Mouse (Mus musculus): ENCODE results near the gene Chchd2.

DNA sequence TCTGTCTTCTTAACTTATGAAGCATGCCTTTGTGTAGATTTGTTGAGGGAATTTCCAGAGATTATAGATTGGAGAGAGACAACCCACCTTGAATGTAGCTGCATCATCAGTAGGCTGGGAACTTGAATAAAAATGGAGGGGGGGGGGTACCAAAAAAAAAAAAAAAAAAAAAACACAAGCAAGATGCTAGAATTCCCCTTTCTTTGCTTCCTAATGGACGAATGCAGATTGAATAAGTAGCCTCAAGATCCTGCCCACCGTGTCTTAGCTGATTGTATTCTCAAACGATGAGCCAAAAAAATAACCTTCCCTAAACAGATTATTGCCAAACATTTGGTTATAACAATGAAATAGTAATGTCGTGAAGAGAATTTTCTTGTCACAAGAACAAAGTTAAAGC, 20.5 kb upstream of the Chchd2 start:
- TF ChIP-seq CTCF (conservative IDR thresholded peaks at IDR 0.05; ENCODE audit: insufficient read depth, insufficient read length, low read depth, low read length) (no peak), POLR2A (IDR thresholded peaks at IDR 0.05; ENCODE audit: low read depth, low read length) (no peak)

Data from kidney, adult 2 months (tissue).